Comparison of ENCODE assay signal across 8 mouse cellular contexts in genomic region chr11:101168301-101168980, GRCm38 (mm10). TPM values are rescaled to one million over a fixed set of nuclear protein-coding genes. Genes with fewer than 3 reads are reported as not detected.
DNase-seq lines count a peak whose midpoint lies in the region; ATAC-seq lines count a peak whose summit lies in the region.

No protein-coding gene starts in this region.

- H3K27ac ChIP-seq in embryonic facial prominence, embryonic 12.5 days = no peak overlapping the region
- no peak overlapping the region for H3K27ac ChIP-seq in embryonic facial prominence, embryonic 10.5 days (replicated peaks)
- H3K27ac ChIP-seq in hindbrain, embryonic 14.5 days = no peak overlapping the region

- 68% methylated on average over 18 of the region's 18 CpGs for WGBS in embryonic facial prominence, embryonic 12.5 days
- WGBS in embryonic facial prominence, embryonic 10.5 days = 57% methylated on average over 18 of the region's 18 CpGs
- WGBS in hindbrain, embryonic 14.5 days = 63% methylated on average over 18 of the region's 18 CpGs

- H3K9me3 ChIP-seq in embryonic facial prominence, embryonic 12.5 days = no peaks in the 10 kb centered on the region
- no peaks in the 10 kb centered on the region for H3K9me3 ChIP-seq in embryonic facial prominence, embryonic 10.5 days
- no peaks in the 10 kb centered on the region for H3K9me3 ChIP-seq in hindbrain, embryonic 14.5 days (ENCODE audit: control insufficient read depth, low read length)

- peaks cover 48% of the 10 kb centered on the region for H3K4me1 ChIP-seq in embryonic facial prominence, embryonic 12.5 days
- H3K4me1 ChIP-seq in embryonic facial prominence, embryonic 10.5 days = peaks cover 74% of the 10 kb centered on the region
- peaks cover 39% of the 10 kb centered on the region for H3K4me1 ChIP-seq in hindbrain, embryonic 14.5 days (replicated peaks; ENCODE audit: control insufficient read depth, insufficient read depth, low read length)

- intact Hi-C loops in left cerebral cortex, postnatal 4 days (cut with DNase I) = no loop called here

- no peak for DNase-seq in embryonic facial prominence, embryonic 10.5 days (ENCODE audit: low spot score)
- peak; percentile 68 for DNase-seq in adrenal gland, postnatal 14 days
- DNase-seq in hindbrain, embryonic 14.5 days (ENCODE audit: low spot score) = no peak
- DNase-seq in lung, postnatal 4 days = peak; percentile 38 to 74
- no peak for DNase-seq in left cerebral cortex, postnatal 4 days

- H3K27me3 ChIP-seq in embryonic facial prominence, embryonic 12.5 days = peaks cover 79% of the 10 kb centered on the region
- peaks cover 85% of the 10 kb centered on the region for H3K27me3 ChIP-seq in embryonic facial prominence, embryonic 10.5 days (replicated peaks; ENCODE audit: low read depth, poor library complexity, severe bottlenecking)
- peaks cover 66% of the 10 kb centered on the region for H3K27me3 ChIP-seq in hindbrain, embryonic 14.5 days (ENCODE audit: control insufficient read depth, insufficient read depth, low read length)

- peaks cover 10% of the 10 kb centered on the region for H3K36me3 ChIP-seq in embryonic facial prominence, embryonic 12.5 days
- H3K36me3 ChIP-seq in embryonic facial prominence, embryonic 10.5 days (replicated peaks) = peaks cover 20% of the 10 kb centered on the region
- peaks cover 42% of the 10 kb centered on the region for H3K36me3 ChIP-seq in hindbrain, embryonic 14.5 days (replicated peaks; ENCODE audit: control insufficient read depth, insufficient read depth)

- no peak overlapping the region for H3K4me3 ChIP-seq in embryonic facial prominence, embryonic 12.5 days
- H3K4me3 ChIP-seq in embryonic facial prominence, embryonic 10.5 days = no peak overlapping the region
- H3K4me3 ChIP-seq in hindbrain, embryonic 14.5 days (replicated peaks; ENCODE audit: low read length) = no peak overlapping the region

- H3K9ac ChIP-seq in embryonic facial prominence, embryonic 12.5 days = no peak overlapping the region
- H3K9ac ChIP-seq in hindbrain, embryonic 14.5 days = no peak overlapping the region

- peak overlapping the region; percentile 86; the same call in 1 of the 2 replicates for H3K4me2 ChIP-seq in embryonic facial prominence, embryonic 12.5 days (replicated peaks)
- peak overlapping the region; percentile 70; the same call in 1 of the 2 replicates for H3K4me2 ChIP-seq in hindbrain, embryonic 14.5 days (replicated peaks)

- no peak for ATAC-seq in embryonic facial prominence, embryonic 12.5 days (ENCODE audit: insufficient number of reproducible peaks, insufficient read depth, low FRiP score, low TSS enrichment)
- ATAC-seq in hindbrain, embryonic 14.5 days (ENCODE audit: low FRiP score) = no peak
- no peak for ATAC-seq in monocyte, adult 5-6 weeks (replicated peaks; ENCODE audit: insufficient number of reproducible peaks, low FRiP score, low TSS enrichment, poor library complexity, severe bottlenecking)
- ATAC-seq in inflammation-experienced regulatory T-cells, adult 6 months = no peak

RNA-seq across cellular contexts. Expression of gene Cntnap1, which starts 1.9 kb away (rescaled TPM):
- 0.50 and 0.60 TPM in 2 replicates for polyA plus RNA-seq in embryonic facial prominence, embryonic 12.5 days (2016; fragmentation: Nextera tagmentation; extraction: Ambion mirVana)
- polyA plus RNA-seq in embryonic facial prominence, embryonic 10.5 days (2016; fragmentation: Nextera tagmentation; extraction: Ambion mirVana) = 0.23 and 0.31 TPM in 2 replicates
- 10.9 and 13.5 TPM in 2 replicates for total RNA-seq in adrenal gland, postnatal 14 days (2021)
- polyA plus RNA-seq in hindbrain, embryonic 14.5 days (2014; fragmentation: Nextera tagmentation; extraction: Ambion mirVana) = 6.0 and 6.5 TPM in 2 replicates
- total RNA-seq in left cerebral cortex, postnatal 4 days (2021) = 1 to 10 TPM; 4.8 to 7.4 TPM
- 0.21 to 0.95 TPM (median 0.68 TPM) in 3 replicates for total RNA-seq in monocyte, adult 5-6 weeks (2017)
- polyA plus RNA-seq in inflammation-experienced regulatory T-cells, adult 6 months (2017; shearing (Covaris generic)) = under 1 TPM in 2 of 3 experiments, not detected in 1; 0.09 to 0.15 TPM

RNA-seq across cellular contexts. Expression of gene Plekhh3, which starts 2.7 kb away (rescaled TPM):
- polyA plus RNA-seq in embryonic facial prominence, embryonic 12.5 days (2016; fragmentation: Nextera tagmentation; extraction: Ambion mirVana) = 10.3 and 11.9 TPM in 2 replicates
- polyA plus RNA-seq in embryonic facial prominence, embryonic 10.5 days (2016; fragmentation: Nextera tagmentation; extraction: Ambion mirVana) = 3.7 and 4.0 TPM in 2 replicates
- total RNA-seq in adrenal gland, postnatal 14 days (2021) = 30.5 and 32.7 TPM in 2 replicates
- polyA plus RNA-seq in hindbrain, embryonic 14.5 days (2014; fragmentation: Nextera tagmentation; extraction: Ambion mirVana) = 7.7 and 9.5 TPM in 2 replicates
- total RNA-seq in left cerebral cortex, postnatal 4 days (2021) = 1 to 10 TPM; 5.6 to 6.1 TPM
- 2.2 to 6.3 TPM (median 4.0 TPM) in 3 replicates for total RNA-seq in monocyte, adult 5-6 weeks (2017)
- not detected for polyA plus RNA-seq in inflammation-experienced regulatory T-cells, adult 6 months (2017; shearing (Covaris generic))

RNA-seq across cellular contexts. Expression of gene Ccr10, which starts 6.8 kb away (rescaled TPM):
- 0.13 and 0.24 TPM in 2 replicates for polyA plus RNA-seq in embryonic facial prominence, embryonic 12.5 days (2016; fragmentation: Nextera tagmentation; extraction: Ambion mirVana)
- polyA plus RNA-seq in embryonic facial prominence, embryonic 10.5 days (2016; fragmentation: Nextera tagmentation; extraction: Ambion mirVana) = 0.16 TPM in 1 of 2 replicates, not detected in the other
- 1.4 and 1.5 TPM in 2 replicates for total RNA-seq in adrenal gland, postnatal 14 days (2021)
- 0.23 and 0.25 TPM in 2 replicates for polyA plus RNA-seq in hindbrain, embryonic 14.5 days (2014; fragmentation: Nextera tagmentation; extraction: Ambion mirVana)
- total RNA-seq in left cerebral cortex, postnatal 4 days (2021) = not detected
- 0.38 TPM in 1 of 3 replicates, not detected in the others for total RNA-seq in monocyte, adult 5-6 weeks (2017)
- polyA plus RNA-seq in inflammation-experienced regulatory T-cells, adult 6 months (2017; shearing (Covaris generic)) = under 1 TPM in 2 of 3 experiments, not detected in 1; 0.33 to 0.55 TPM

RNA-seq across cellular contexts. Expression of gene Tubg2, which starts 12.7 kb away (rescaled TPM):
- 9.4 and 10.8 TPM in 2 replicates for polyA plus RNA-seq in embryonic facial prominence, embryonic 12.5 days (2016; fragmentation: Nextera tagmentation; extraction: Ambion mirVana)
- polyA plus RNA-seq in embryonic facial prominence, embryonic 10.5 days (2016; fragmentation: Nextera tagmentation; extraction: Ambion mirVana) = 4.9 and 5.7 TPM in 2 replicates
- 7.2 and 7.9 TPM in 2 replicates for total RNA-seq in adrenal gland, postnatal 14 days (2021)
- polyA plus RNA-seq in hindbrain, embryonic 14.5 days (2014; fragmentation: Nextera tagmentation; extraction: Ambion mirVana) = 48.6 and 50.6 TPM in 2 replicates
- total RNA-seq in left cerebral cortex, postnatal 4 days (2021) = 10 to 100 TPM; 38.6 to 41.6 TPM
- not detected in 3 replicates for total RNA-seq in monocyte, adult 5-6 weeks (2017)
- 1 to 10 TPM; 1.2 to 1.8 (median 1.5) TPM for polyA plus RNA-seq in inflammation-experienced regulatory T-cells, adult 6 months (2017; shearing (Covaris generic))

RNA-seq across cellular contexts. Expression of gene Tubg1, which starts 48.7 kb away (rescaled TPM):
- polyA plus RNA-seq in embryonic facial prominence, embryonic 12.5 days (2016; fragmentation: Nextera tagmentation; extraction: Ambion mirVana) = 81.7 and 83.6 TPM in 2 replicates
- polyA plus RNA-seq in embryonic facial prominence, embryonic 10.5 days (2016; fragmentation: Nextera tagmentation; extraction: Ambion mirVana) = 135 and 142 TPM in 2 replicates
- total RNA-seq in adrenal gland, postnatal 14 days (2021) = 45.9 and 48.6 TPM in 2 replicates
- 64.0 and 64.1 TPM in 2 replicates for polyA plus RNA-seq in hindbrain, embryonic 14.5 days (2014; fragmentation: Nextera tagmentation; extraction: Ambion mirVana)
- 10 to 100 TPM; 42.9 TPM for total RNA-seq in left cerebral cortex, postnatal 4 days (2021)
- total RNA-seq in monocyte, adult 5-6 weeks (2017) = 8.2 to 25.6 TPM (median 11.0 TPM) in 3 replicates
- 10 to 100 TPM; 24.7 to 32.4 (median 24.7) TPM for polyA plus RNA-seq in inflammation-experienced regulatory T-cells, adult 6 months (2017; shearing (Covaris generic))

Comparison
In these comparisons a context has a peak if more than half of its experiments do, and no peak if none do; other contexts are left out.
1. DNase-seq: peak in adrenal gland, postnatal 14 days (single experiment) and lung, postnatal 4 days (2 of 2); none in embryonic facial prominence, embryonic 10.5 days (single experiment), hindbrain, embryonic 14.5 days (single experiment) and left cerebral cortex, postnatal 4 days (single experiment).